Mouse (Mus musculus) lung, adult 2 months (tissue): ENCODE measurements around the gene Zmiz2. TPM values are rescaled to one million over a fixed set of nuclear protein-coding genes. Genes with fewer than 3 reads are reported as not detected.
"Not testable (repeated sequence)": the region's sequence is repeated elsewhere in the genome, so short reads cannot be mapped to it uniquely, and the experiment has no call there.

Source experiments
- DNase-seq: peaks from one replicate; pipeline ENCODE4 v3.0.0; 2022
- H3K4me1 ChIP-seq: fragments of 200-500 bp; 2 replicates; pipeline ENCODE4 v1.6.1; 2011; ENCODE audit warnings: low read length; ENCODE audit not compliant: control insufficient read depth, insufficient read depth
- H3K4me3 ChIP-seq: fragments of 200-500 bp; replicated peaks from 2 replicates; pipeline ENCODE3; 2011; ENCODE audit warnings: low read depth, mild to moderate bottlenecking, control low read depth, low read length; ENCODE audit errors: extremely low read depth
- CTCF ChIP-seq: fragments of 200-500 bp; IDR thresholded peaks from 2 replicates; pipeline ENCODE4 v1.5.1; 2011; ENCODE audit warnings: mild to moderate bottlenecking, low read length, control low read depth; ENCODE audit not compliant: insufficient read depth
- POLR2A ChIP-seq: fragments of 200-500 bp; IDR thresholded peaks from 2 replicates; pipeline ENCODE4 v1.6.1; 2011; ENCODE audit warnings: low read depth, mild to moderate bottlenecking, control low read depth, low read length, borderline replicate concordance; ENCODE audit errors: extremely low read depth
- WGBS: fragments of 180-500 bp; shearing (Covaris S2); methylation state at CpG from one replicate; pipeline ENCODE4 v1.1.7; 2018; 5-methylcytosine and 5-hydroxymethylcytosine counted together
- polyA plus RNA-seq: library from polyadenylated mRNA; depleted of rRNA; stranded (reverse); fragments of >200 nt; gene quantifications from 2 replicates; pipeline ENCODE4 v1.2.3, GENCODE M21; 2012

Gene Zmiz2
- polyA plus RNA-seq, 1 experiment = 58.5 TPM

DNA sequence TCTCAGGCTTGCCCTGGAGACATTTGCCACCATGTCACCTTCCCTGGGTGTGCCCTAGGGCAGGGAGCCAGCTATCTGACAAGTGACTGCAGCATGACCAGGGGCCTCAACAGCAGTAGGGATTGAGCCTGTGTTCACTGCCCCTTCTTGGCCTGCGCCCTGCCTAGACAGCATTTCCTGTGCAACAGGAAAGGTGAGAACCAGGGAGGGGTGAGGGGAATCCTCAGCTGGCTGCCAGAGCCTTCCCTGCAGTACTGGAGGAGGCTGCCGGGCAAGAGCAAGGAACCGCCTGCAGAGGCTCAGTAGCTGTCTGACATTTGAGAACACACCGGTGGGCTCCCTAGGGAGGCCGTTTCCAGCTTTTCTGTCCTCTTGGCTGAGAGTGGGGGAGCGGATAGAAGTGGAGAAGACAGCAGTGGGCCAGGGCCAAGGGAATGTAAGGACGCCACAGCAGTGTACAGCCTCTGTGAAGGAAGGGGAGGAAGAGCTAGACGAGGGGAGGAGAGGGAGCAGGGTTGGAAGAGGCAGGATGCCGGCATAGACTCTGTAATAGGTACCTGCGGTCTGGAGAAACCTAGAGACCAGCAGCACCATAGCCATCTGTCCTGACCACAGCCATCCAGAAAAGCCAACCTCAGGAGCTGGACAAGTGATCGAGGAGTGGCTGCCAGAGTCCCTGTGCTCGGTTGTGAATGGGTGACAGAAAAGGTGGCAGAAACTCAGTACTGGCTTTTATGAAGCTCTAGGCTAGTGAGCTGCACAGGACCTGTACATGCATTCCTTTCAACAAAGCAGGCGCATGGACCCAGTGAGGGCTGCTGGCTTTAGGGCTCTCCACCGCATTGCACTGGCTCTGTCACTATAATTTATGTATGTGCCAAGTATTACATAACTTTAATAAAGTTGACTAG, 17.6 kb downstream of the Zmiz2 start:
- TF ChIP-seq CTCF (no peak), POLR2A (peak; percentile 1; the same call in 1 of the 2 replicates)
- peaks cover 23% of the 10 kb centered on the region for H3K4me1 ChIP-seq
- 25% methylated on average over 14 of the region's 14 CpGs for WGBS
- peak; percentile 68 for DNase-seq
- H3K4me3 ChIP-seq = no peak overlapping the region

GRCm38 (mm10) chr11:6407162-6407621, 18.3 kb downstream of the Zmiz2 start:
- peaks cover 23% of the 10 kb centered on the region for H3K4me1 ChIP-seq
- no peak for TF ChIP-seq POLR2A
- TF ChIP-seq CTCF = no peak
- DNase-seq = no peak
- 87% methylated on average over 3 of the region's 3 CpGs for WGBS
- no peak overlapping the region for H3K4me3 ChIP-seq

GRCm38 (mm10) chr11:6410050-6410602, 21.3 kb downstream of the Zmiz2 start:
- TF ChIP-seq POLR2A (no peak), CTCF (no peak)
- Histone ChIP-seq H3K4me3 (no peak overlapping the region), H3K4me1 (peaks cover 19% of the 10 kb centered on the region)
- DNase-seq = no peak
- WGBS = 49% methylated on average over 5 of the region's 5 CpGs

GRCm38 (mm10) chr11:6410755-6411154, 21.9 kb downstream of the Zmiz2 start:
- H3K4me3 ChIP-seq, DNase-seq: not testable (repeated sequence)
- H3K4me1 ChIP-seq = peaks cover 13% of the 10 kb centered on the region
- WGBS = 84% methylated on average over 5 of the region's 5 CpGs

DNA sequence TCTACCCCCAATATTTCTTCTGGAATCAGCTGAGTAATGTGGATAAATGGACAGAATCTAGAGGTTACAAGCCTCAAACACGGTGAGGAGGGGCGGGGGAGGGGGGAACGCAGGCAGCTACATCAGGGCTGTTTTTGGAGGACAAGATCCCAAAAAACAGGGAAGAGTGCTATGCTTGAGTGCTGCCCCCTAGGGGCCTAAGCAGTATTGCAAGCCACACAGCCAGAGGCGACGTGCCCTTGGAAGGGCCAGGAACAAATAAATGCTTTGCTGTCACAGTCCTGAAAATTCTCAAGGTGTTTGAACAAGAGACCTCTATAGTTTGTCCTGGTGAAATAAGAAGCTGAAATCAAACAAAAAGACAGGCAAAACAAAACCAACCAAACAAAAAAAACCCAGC, 22.8 kb downstream of the Zmiz2 start:
- WGBS = 11% methylated on average over 5 of the region's 5 CpGs
- TF ChIP-seq CTCF = peak; percentile 85
- no peak for TF ChIP-seq POLR2A
- H3K4me1 ChIP-seq = peaks cover 5% of the 10 kb centered on the region
- no peak overlapping the region for H3K4me3 ChIP-seq
- peak; percentile 82 for DNase-seq

DNA sequence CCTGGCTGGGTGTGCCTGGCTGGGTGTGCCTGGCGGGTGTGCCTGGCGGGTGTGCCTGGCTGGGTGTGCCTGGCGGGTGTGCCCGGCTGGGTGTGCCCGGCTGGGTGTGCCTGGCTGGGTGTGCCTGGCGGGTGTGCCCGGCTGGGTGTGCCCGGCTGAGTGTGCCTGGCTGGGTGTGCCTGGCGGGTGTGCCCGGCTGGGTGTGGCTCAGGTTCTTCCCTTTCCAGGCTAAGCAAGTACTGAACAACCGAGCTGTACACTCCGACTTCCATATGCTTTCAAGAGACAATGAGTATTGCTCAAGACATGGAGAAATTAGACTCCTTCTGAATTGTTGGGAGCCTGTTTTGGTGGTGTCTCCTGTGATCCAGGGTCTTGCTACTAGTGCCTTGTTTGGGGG, 24.4 kb downstream of the Zmiz2 start:
- no peak overlapping the region for H3K4me3 ChIP-seq
- H3K4me1 ChIP-seq = peaks cover 2% of the 10 kb centered on the region
- WGBS = 89% methylated on average over 12 of the region's 12 CpGs
- TF ChIP-seq CTCF (no peak), POLR2A (no peak)
- no peak for DNase-seq

GRCm38 (mm10) chr11:6414751-6415550, 26.1 kb downstream of the Zmiz2 start, which contains the start of gene Ppia:
TSS of gene Ppia (plus strand) at chr11:6415443.
- no peak for DNase-seq
- Histone ChIP-seq H3K4me3 (peak within 1 kb of the TSS; percentile 81), H3K4me1 (peaks cover 2% of the 10 kb centered on the region)
- WGBS = 9% methylated on average over 21 of the region's 21 CpGs
- TF ChIP-seq POLR2A (no peak), CTCF (no peak)

GRCm38 (mm10) chr11:6415551-6416404, 26.9 kb downstream of the Zmiz2 start:
- peak; percentile 99 for DNase-seq
- Histone ChIP-seq H3K4me1 (peaks cover 2% of the 10 kb centered on the region), H3K4me3 (peak overlapping the region; percentile 81)
- under 1% methylated on average over 92 of the region's 102 CpGs for whole genome bisulfite sequencing
- TF ChIP-seq POLR2A (peak; percentile 90), CTCF (no peak)

DNA sequence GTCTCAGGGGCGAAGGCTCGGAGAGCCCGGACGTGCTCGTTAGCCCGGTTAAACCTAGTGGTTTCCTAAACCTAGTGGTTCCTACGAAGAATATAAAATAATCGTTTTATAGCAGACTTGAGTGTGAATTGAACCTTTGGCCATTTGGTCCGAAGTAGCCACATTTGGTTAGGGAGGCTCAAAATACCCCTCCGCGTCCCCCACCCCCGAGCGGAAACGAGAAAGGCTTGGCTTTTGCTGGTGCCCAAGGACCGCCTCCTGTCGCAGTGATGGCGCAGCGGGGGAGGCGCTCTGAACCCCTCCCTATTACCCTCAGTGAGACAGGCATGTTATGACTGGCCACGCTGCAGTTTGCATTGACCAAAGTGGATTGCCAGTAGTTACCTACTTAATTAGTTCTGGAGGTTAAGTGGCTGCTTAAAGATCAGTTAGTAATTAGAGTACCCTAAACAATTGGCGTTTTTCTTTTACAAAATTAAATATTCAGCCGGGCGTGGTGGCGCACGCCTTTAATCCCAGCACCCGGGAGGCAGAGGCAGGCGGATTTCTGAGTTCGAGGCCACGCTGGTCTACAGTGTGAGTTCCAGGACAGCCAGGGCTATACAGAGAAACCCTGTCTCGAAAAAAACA, 27.6 kb downstream of the Zmiz2 start:
- WGBS = under 1% methylated on average over 30 of the region's 30 CpGs

More for the DNA sequence above, 27.6 kb downstream of the Zmiz2 start:
- TF ChIP-seq POLR2A = 0 out of 2 replicates have a peak, but pooled peaks have one; percentile 26
- no peak for TF ChIP-seq CTCF
- peak overlapping the region; percentile 81 for H3K4me3 ChIP-seq
- peak; percentile 71 for DNase-seq
- H3K4me1 ChIP-seq = peaks cover 2% of the 10 kb centered on the region
